ENCODE assay signal across 1 mouse cellular context in the genomic region with DNA sequence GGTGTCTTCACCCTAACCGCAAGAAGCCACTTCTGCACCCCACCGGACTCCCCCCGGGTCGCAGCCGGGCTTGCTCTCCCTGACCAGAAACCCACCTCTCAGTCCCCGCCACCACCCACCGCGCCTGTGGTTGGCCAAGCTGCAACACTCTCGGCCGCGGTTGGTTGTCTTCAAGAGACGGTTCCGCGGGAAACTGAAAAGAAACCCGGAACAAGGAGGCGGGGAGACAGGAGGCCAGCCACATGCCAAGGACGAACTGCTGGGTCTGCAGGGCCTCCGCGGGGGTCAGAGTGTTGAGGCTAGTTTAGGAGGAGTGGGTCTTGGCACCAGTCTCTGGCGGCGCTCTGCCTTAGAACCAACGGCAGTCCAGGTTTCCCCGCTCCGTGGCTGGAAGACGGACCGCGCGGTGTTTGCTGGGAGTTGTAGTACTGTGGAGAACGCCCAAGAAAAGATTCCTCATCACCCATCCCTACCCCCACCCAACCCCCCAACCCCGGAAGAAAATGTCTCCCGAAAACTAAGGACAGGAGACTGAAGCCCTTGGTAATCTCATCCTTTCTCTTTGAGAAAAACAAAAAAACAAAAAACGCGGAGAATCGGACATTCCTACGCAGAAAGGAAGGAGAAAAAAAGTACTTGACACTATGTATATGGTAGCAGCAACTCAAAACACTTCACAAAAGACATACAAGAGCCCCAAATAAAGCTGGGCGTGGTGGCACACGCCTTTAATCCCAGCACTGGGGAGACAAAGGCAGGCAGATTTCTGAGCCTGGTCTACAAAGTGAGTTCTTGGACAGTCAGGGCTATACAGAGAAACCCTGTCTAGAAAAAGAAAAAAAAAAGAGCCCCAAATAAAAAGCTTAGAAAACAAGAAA.
TF ChIP-seq lines count a peak whose summit lies in the region.

A gene (minus strand): TSS at position 346 of the 878 bp plus-strand sequence.

TF ChIP-seq in CH12.LX, 34 proteins besides CTCF, POLR2A, EP300 and RAD21 (continued from another document):
- TF ChIP-seq JUN (IDR thresholded peaks at IDR 0.05; ENCODE audit: insufficient read depth, low read depth, low read length) (no peak), SMC3 (IDR thresholded peaks at IDR 0.05; ENCODE audit: low read depth, low read length) (no peak), MAFK (IDR thresholded peaks at IDR 0.05; ENCODE audit: insufficient replicate concordance, low read length) (no peak), ELF1 (IDR thresholded peaks at IDR 0.05; ENCODE audit: low read depth, low read length) (peak; percentile 92), ZMIZ1 (IDR thresholded peaks at IDR 0.05; ENCODE audit: low read depth, low read length) (peak; percentile 85), ETS1 (conservative IDR thresholded peaks at IDR 0.05; ENCODE audit: low read depth, low read length) (no peak), POLR2AphosphoS2 (IDR thresholded peaks at IDR 0.05; ENCODE audit: low read depth, low read length) (no peak), SIN3A (IDR thresholded peaks at IDR 0.05; ENCODE audit: low read length) (peak; percentile 83), HCFC1 (IDR thresholded peaks at IDR 0.05; ENCODE audit: low read depth, low read length) (peak; percentile 91), ZC3H11A (IDR thresholded peaks at IDR 0.05; ENCODE audit: low read depth, low read length) (no peak)
